Mouse (Mus musculus) heart, embryonic 13.5 days (tissue): Measurements from ENCODE around the gene Psmd2. TPM values are rescaled to one million over a fixed set of nuclear protein-coding genes. Genes with fewer than 3 reads are reported as not detected.
A peak's percentile ranks its signal among the peaks of the same experiment; 100 is the strongest.
"Not testable (repeated sequence)": the region's sequence is repeated elsewhere in the genome, so short reads cannot be mapped to it uniquely, and the experiment has no call there.

Source experiments
- ATAC-seq: fragments of 200-750 bp; cut with Nextera tagmentation; 2 replicates; pipeline ENCODE4 v1.8.0; 2017; ENCODE audit warnings: moderate TSS enrichment; ENCODE audit not compliant: insufficient number of reproducible peaks, low FRiP score, low TSS enrichment; ENCODE audit errors: extremely low read depth
- H3K27ac ChIP-seq: fragments of 300-500 bp; sonication (generic); replicated peaks from 2 replicates; pipeline ENCODE4 v1.5.1; 2015; ENCODE audit warnings: moderate library complexity, mild to moderate bottlenecking, inconsistent platforms
- H3K27me3 ChIP-seq: fragments of 300-500 bp; sonication (generic); replicated peaks from 2 replicates; pipeline ENCODE4 v1.6.1; 2015; ENCODE audit warnings: mild to moderate bottlenecking, inconsistent platforms
- H3K36me3 ChIP-seq: fragments of 300-500 bp; sonication (generic); 2 replicates; pipeline ENCODE4 v1.6.1; 2015; ENCODE audit warnings: mild to moderate bottlenecking, inconsistent platforms
- H3K4me1 ChIP-seq: fragments of 300-500 bp; sonication (generic); 2 replicates; pipeline ENCODE4 v1.6.1; 2015; ENCODE audit warnings: inconsistent platforms
- H3K4me2 ChIP-seq: fragments of 300-500 bp; sonication (generic); 2 replicates; pipeline ENCODE4 v1.6.1; 2015; ENCODE audit warnings: inconsistent platforms, mild to moderate bottlenecking, moderate library complexity
- H3K4me3 ChIP-seq: fragments of 300-500 bp; sonication (generic); 2 replicates; pipeline ENCODE4 v1.5.1; 2015; ENCODE audit warnings: moderate library complexity, mild to moderate bottlenecking, inconsistent platforms
- H3K9ac ChIP-seq: fragments of 300-500 bp; sonication (generic); 2 replicates; pipeline ENCODE4 v1.6.1; 2015; ENCODE audit warnings: inconsistent platforms, mild to moderate bottlenecking, moderate library complexity
- H3K9me3 ChIP-seq: fragments of 300-500 bp; sonication (generic); 2 replicates; pipeline ENCODE4 v1.6.1; 2016; ENCODE audit warnings: inconsistent platforms
- WGBS: fragments of 180-500 bp; shearing (Covaris S2); methylation state at CpG from one replicate; pipeline ENCODE4 v1.1.7; 2015; ENCODE audit warnings: mixed read lengths; 5-methylcytosine and 5-hydroxymethylcytosine counted together
- polyA plus RNA-seq: library from polyadenylated mRNA; unstranded; fragments of >200 nt; fragmentation: Nextera tagmentation; extraction: Ambion mirVana; gene quantifications from 2 replicates; pipeline ENCODE4 v1.2.1, GENCODE M21; 2015

Gene Psmd2
- polyA plus RNA-seq, 1 experiment from 2014 or later = 245 TPM

DNA sequence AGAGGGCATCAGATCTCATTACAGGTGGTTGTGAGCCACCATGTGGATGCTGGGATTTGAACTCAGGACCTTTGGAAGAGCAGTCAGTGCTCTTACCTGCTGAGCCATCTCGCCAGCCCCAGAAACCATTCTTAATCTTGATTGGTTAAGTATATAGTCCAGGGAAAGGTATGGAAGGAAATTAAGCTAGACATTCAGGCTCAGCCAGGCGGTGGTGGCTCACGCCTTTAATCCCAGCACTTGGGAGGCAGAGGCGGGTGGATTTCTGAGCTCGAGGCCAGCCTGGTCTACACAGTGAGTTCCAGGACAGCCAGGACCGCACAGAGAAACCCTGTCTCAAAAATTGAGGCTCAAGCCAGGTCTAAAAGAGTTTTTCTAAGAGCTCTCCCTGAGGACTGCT, 16.6 kb downstream of the Psmd2 start, which contains the start of gene Eif4g1:
Eif4g1 (plus strand) TSS at position 301 of the 400 bp plus-strand sequence.
- not testable (repeated sequence) for H3K27ac ChIP-seq, H3K27me3 ChIP-seq, H3K4me3 ChIP-seq, H3K4me1 ChIP-seq, H3K9ac ChIP-seq, H3K4me2 ChIP-seq, H3K9me3 ChIP-seq, ATAC-seq
- H3K36me3 ChIP-seq = peaks cover 23% of the 10 kb centered on the region
- WGBS = 82% methylated on average over 5 of the region's 6 CpGs

- ATAC-seq = no peak
- Histone ChIP-seq H3K27ac (no peak overlapping the region), H3K4me1 (peaks cover 23% of the 10 kb centered on the region), H3K9me3 (no peaks in the 10 kb centered on the region), H3K27me3 (no peaks in the 10 kb centered on the region), H3K4me2 (no peak overlapping the region), H3K36me3 (peaks cover 13% of the 10 kb centered on the region), H3K9ac (no peak overlapping the region), H3K4me3 (no peak overlapping the region)
- 88% methylated on average over 3 of the region's 3 CpGs for WGBS
Observed at GRCm38 (mm10) chr16:20670291-20670690, 18.8 kb downstream of the Psmd2 start.

DNA sequence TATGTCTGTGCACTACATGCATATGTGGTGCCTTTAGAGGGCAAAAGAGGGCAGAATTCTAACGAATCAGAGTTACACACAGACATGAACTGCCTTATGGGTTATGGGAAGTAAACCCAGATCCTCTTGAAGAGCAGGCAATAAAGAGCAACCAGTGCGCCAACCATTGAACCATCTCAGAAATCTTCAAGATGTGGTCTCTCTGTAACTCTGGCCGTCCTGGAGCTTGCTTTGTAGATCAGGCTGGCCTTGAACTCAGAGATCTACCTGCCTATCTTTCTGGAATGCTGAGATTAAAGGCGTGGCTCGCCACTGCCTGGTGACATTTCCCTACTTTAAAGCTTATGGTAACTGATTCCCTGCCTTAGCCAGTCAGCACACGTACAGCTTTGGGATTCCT, 20.4 kb downstream of the Psmd2 start:
- Histone ChIP-seq H3K9me3 (no peaks in the 10 kb centered on the region), H3K4me3 (peak overlapping the region; percentile 93), H3K27ac (peak overlapping the region; percentile 65), H3K27me3 (no peaks in the 10 kb centered on the region), H3K36me3 (peaks cover 28% of the 10 kb centered on the region), H3K4me1 (peaks cover 26% of the 10 kb centered on the region), H3K9ac (peak overlapping the region; percentile 73), H3K4me2 (peak overlapping the region; percentile 98)
- WGBS = 23% methylated on average over 6 of the region's 6 CpGs
- ATAC-seq = no peak

DNA sequence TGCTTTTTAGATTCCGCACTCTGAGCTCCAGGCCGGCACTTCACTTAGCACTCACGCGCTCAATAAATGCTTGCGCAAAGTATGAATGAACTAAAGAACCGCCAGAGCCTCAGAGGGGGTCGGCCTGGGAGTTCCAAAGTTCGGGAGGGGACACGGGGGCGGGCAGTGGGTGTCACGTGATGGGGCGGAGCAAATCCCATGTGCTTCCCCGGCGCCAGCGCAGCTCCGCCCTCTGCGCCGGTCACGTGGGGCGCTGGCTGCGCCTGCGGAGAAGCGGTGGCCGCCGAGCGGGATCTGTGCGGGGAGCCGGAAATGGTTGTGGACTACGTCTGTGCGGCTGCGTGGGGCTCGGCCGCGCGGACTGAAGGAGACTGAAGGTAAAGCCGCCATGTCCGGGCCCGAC, 21.0 kb downstream of the Psmd2 start:
- peak overlapping the region; percentile 97 for H3K27ac ChIP-seq
- ATAC-seq = peak; percentile 91
- no peaks in the 10 kb centered on the region for H3K27me3 ChIP-seq
- peak overlapping the region; percentile 98 for H3K4me2 ChIP-seq
- H3K9me3 ChIP-seq = no peaks in the 10 kb centered on the region
- peak overlapping the region; percentile 93 for H3K4me3 ChIP-seq
- H3K9ac ChIP-seq = peak overlapping the region; percentile 99
- peaks cover 34% of the 10 kb centered on the region for H3K36me3 ChIP-seq
- peaks cover 32% of the 10 kb centered on the region for H3K4me1 ChIP-seq
- WGBS = 0% methylated on average over 38 of the region's 38 CpGs

GRCm38 (mm10) chr16:20672965-20673705, 21.7 kb downstream of the Psmd2 start:
- Histone ChIP-seq H3K27me3 (no peaks in the 10 kb centered on the region), H3K9me3 (no peaks in the 10 kb centered on the region), H3K4me2 (peak overlapping the region; percentile 98), H3K27ac (peak overlapping the region; percentile 97), H3K4me1 (peaks cover 38% of the 10 kb centered on the region), H3K4me3 (peak overlapping the region; percentile 93), H3K36me3 (peaks cover 41% of the 10 kb centered on the region), H3K9ac (peak overlapping the region; percentile 99)
- under 1% methylated on average over 68 of the region's 78 CpGs for WGBS
- ATAC-seq = peak; percentile 81

- peak overlapping the region; percentile 99 for H3K9ac ChIP-seq
- H3K36me3 ChIP-seq = peaks cover 48% of the 10 kb centered on the region
- peak overlapping the region; percentile 93 for H3K4me3 ChIP-seq
- no peaks in the 10 kb centered on the region for H3K9me3 ChIP-seq
- peak overlapping the region; percentile 97 for H3K27ac ChIP-seq
- peak overlapping the region; percentile 98 for H3K4me2 ChIP-seq
- no peak for ATAC-seq
- H3K27me3 ChIP-seq = no peaks in the 10 kb centered on the region
- 4% methylated on average over 14 of the region's 14 CpGs for WGBS
- H3K4me1 ChIP-seq = peaks cover 40% of the 10 kb centered on the region
Observed at GRCm38 (mm10) chr16:20673706-20674303, 22.4 kb downstream of the Psmd2 start.

GRCm38 (mm10) chr16:20675213-20675612, 23.8 kb downstream of the Psmd2 start:
- Histone ChIP-seq H3K36me3 (peaks cover 62% of the 10 kb centered on the region), H3K4me1 (peaks cover 40% of the 10 kb centered on the region), H3K9ac (peak overlapping the region; percentile 99; the same call in 1 of the 2 replicates), H3K4me2 (peak overlapping the region; percentile 98), H3K9me3 (no peaks in the 10 kb centered on the region), H3K4me3 (peak overlapping the region; percentile 93), H3K27me3 (no peaks in the 10 kb centered on the region), H3K27ac (no peak overlapping the region)
- 84% methylated on average over 6 of the region's 6 CpGs for WGBS
- ATAC-seq = no peak

GRCm38 (mm10) chr16:20676702-20677101, 25.2 kb downstream of the Psmd2 start:
- Histone ChIP-seq H3K27ac (no peak overlapping the region), H3K27me3 (no peaks in the 10 kb centered on the region), H3K4me3 (no peak overlapping the region), H3K9me3 (no peaks in the 10 kb centered on the region), H3K4me1 (peaks cover 40% of the 10 kb centered on the region), H3K9ac (no peak overlapping the region), H3K4me2 (no peak overlapping the region), H3K36me3 (peaks cover 76% of the 10 kb centered on the region)
- no peak for ATAC-seq
- 84% methylated on average over 4 of the region's 4 CpGs for WGBS

GRCm38 (mm10) chr16:20677380-20677779, 25.9 kb downstream of the Psmd2 start:
- H3K9ac ChIP-seq = peak overlapping the region; percentile 50
- H3K27me3 ChIP-seq = no peaks in the 10 kb centered on the region
- peaks cover 34% of the 10 kb centered on the region for H3K4me1 ChIP-seq
- H3K36me3 ChIP-seq = peaks cover 83% of the 10 kb centered on the region
- no peak overlapping the region for H3K4me2 ChIP-seq
- H3K27ac ChIP-seq = peak overlapping the region; percentile 58
- WGBS = 81% methylated on average over 5 of the region's 5 CpGs
- H3K4me3 ChIP-seq = no peak overlapping the region
- ATAC-seq = no peak
- no peaks in the 10 kb centered on the region for H3K9me3 ChIP-seq

- Histone ChIP-seq H3K4me3 (no peak overlapping the region), H3K4me1 (peaks cover 34% of the 10 kb centered on the region), H3K27me3 (no peaks in the 10 kb centered on the region), H3K27ac (peak overlapping the region; percentile 58), H3K4me2 (no peak overlapping the region), H3K9me3 (no peaks in the 10 kb centered on the region), H3K9ac (peak overlapping the region; percentile 50), H3K36me3 (peaks cover 91% of the 10 kb centered on the region)
- ATAC-seq = no peak
- 70% methylated on average over 10 of the region's 10 CpGs for WGBS
Observed at GRCm38 (mm10) chr16:20677974-20678675, 26.7 kb downstream of the Psmd2 start.

- Histone ChIP-seq H3K27me3 (peaks cover 4% of the 10 kb centered on the region; the same call in 1 of the 2 replicates), H3K27ac (no peak overlapping the region), H3K4me3 (no peak overlapping the region), H3K9me3 (no peaks in the 10 kb centered on the region), H3K4me1 (peaks cover 29% of the 10 kb centered on the region), H3K9ac (no peak overlapping the region), H3K36me3 (peaks cover 70% of the 10 kb centered on the region), H3K4me2 (no peak overlapping the region)
- WGBS = 73% methylated on average over 3 of the region's 3 CpGs
- no peak for ATAC-seq
Observed at GRCm38 (mm10) chr16:20690774-20691173, 39.3 kb downstream of the Psmd2 start.
